Mouse (Mus musculus) forebrain, embryonic 12.5 days (tissue): ENCODE measurements at regions not wholly inside any gene's neighbourhood (a gene's known extent, or its start where the extent isn't known, plus 50 kb on each side); places are given as distances from the start of the nearest gene placed in this dataset.

Experiments
- ATAC-seq: fragments of 200-750 bp; cut with Nextera tagmentation; 2 replicates; pipeline ENCODE4 v1.8.0; 2017; ENCODE audit warnings: moderate TSS enrichment; ENCODE audit not compliant: low FRiP score
- H3K27ac ChIP-seq: fragments of 300-500 bp; sonication (generic); 2 replicates; pipeline ENCODE4 v1.5.1; 2016; ENCODE audit warnings: mild to moderate bottlenecking
- H3K27me3 ChIP-seq: fragments of 300-500 bp; sonication (generic); 2 replicates; pipeline ENCODE4 v1.6.1; 2016; ENCODE audit warnings: mild to moderate bottlenecking
- H3K36me3 ChIP-seq: fragments of 300-500 bp; sonication (generic); replicated peaks from 2 replicates; pipeline ENCODE4 v1.6.1; 2016; ENCODE audit warnings: mild to moderate bottlenecking
- H3K4me1 ChIP-seq: fragments of 300-500 bp; sonication (generic); 2 replicates; pipeline ENCODE4 v1.6.1; 2016
- H3K4me2 ChIP-seq: fragments of 300-500 bp; sonication (generic); 2 replicates; pipeline ENCODE4 v1.6.1; 2016; ENCODE audit warnings: mild to moderate bottlenecking, moderate library complexity
- H3K4me3 ChIP-seq: fragments of 300-500 bp; sonication (generic); replicated peaks from 2 replicates; pipeline ENCODE4 v1.5.1; 2016; ENCODE audit warnings: mild to moderate bottlenecking
- H3K9ac ChIP-seq: fragments of 300-500 bp; sonication (generic); 2 replicates; pipeline ENCODE4 v1.6.1; 2016; ENCODE audit warnings: mild to moderate bottlenecking
- H3K9me3 ChIP-seq: fragments of 300-500 bp; sonication (generic); 2 replicates; pipeline ENCODE4 v1.6.1; 2016
- WGBS: fragments of 180-500 bp; shearing (Covaris S2); methylation state at CpG from one replicate; pipeline ENCODE4 v1.1.7; 2016; 5-methylcytosine and 5-hydroxymethylcytosine counted together

DNA sequence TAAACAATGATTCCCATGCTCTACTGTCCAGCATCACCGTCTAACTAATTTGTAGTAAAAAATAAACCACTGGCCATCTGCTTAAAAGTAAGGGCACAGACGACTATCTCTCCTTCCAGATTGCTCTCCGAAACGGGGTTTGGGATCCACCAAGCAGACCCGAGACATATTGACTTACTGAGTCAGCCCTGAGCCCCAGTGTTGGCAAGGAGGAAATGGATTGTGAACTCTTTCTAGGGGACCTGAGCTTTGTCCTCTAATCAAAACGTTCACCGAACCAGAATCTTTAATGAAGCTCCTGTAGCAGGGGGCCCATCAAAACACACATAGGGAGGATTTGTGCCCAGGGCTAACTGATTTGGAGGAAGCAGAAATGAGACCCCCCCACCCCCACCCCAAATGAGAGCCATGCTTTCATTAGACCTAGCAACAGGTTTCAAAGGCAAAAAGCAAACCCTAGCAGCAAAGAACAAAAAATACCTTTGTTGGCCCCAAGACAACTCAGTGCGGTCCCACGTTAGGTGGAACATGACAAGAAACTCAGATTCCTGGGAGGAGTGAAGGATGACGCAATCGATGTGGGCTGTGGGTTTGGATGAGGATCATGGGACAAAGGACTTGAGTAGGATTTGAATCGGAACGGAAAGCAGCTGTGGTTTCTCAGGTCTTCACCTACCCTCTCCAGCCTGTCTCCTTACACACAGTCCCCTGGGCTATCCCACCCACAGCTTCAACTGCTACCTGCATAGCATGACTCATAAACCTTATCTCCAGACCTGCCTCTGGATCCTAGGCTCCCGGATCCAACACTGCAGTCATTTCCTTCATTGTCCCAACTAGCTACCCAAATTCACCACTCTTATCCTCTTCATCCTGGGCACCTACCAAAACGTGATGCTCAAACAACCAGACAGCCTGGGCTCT is 62.2 kb upstream of the Rreb1 start:
- no peak for ATAC-seq
- Histone ChIP-seq H3K4me3 (no peak overlapping the region), H3K27me3 (no peaks in the 10 kb centered on the region), H3K36me3 (no peaks in the 10 kb centered on the region), H3K27ac (no peak overlapping the region), H3K4me2 (no peak overlapping the region), H3K4me1 (no peaks in the 10 kb centered on the region; the same call in 1 of the 2 replicates), H3K9me3 (no peaks in the 10 kb centered on the region), H3K9ac (no peak overlapping the region)
- WGBS: 62% methylated on average over 15 of the region's 15 CpGs

DNA sequence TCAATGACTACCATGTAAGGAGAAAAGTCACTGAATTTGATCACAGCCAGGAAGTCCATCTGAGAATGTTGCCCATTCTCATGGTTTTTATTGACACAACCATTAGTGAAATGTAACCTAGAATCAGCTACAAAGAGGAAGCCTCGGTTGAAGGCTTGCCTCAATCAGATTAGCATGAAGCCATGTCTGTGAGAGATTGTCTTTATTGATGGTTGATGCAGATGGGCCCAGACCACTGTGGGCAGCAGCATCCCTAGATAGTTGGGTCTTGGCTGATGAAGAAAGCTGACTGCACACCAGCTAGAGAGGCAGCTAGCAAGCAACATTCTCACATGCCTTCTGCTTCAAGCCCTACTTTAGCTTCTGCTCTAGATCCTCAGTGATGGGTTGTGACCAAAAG is 60.4 kb upstream of the Rreb1 start:
- Histone ChIP-seq H3K4me2 (no peak overlapping the region), H3K36me3 (no peaks in the 10 kb centered on the region), H3K27me3 (no peaks in the 10 kb centered on the region), H3K27ac (no peak overlapping the region), H3K4me1 (no peaks in the 10 kb centered on the region; the same call in 1 of the 2 replicates), H3K4me3 (no peak overlapping the region), H3K9me3 (no peaks in the 10 kb centered on the region), H3K9ac (no peak overlapping the region)
- whole genome bisulfite sequencing: 90% methylated on average over 1 of the region's 1 CpGs
- no peak for ATAC-seq

DNA sequence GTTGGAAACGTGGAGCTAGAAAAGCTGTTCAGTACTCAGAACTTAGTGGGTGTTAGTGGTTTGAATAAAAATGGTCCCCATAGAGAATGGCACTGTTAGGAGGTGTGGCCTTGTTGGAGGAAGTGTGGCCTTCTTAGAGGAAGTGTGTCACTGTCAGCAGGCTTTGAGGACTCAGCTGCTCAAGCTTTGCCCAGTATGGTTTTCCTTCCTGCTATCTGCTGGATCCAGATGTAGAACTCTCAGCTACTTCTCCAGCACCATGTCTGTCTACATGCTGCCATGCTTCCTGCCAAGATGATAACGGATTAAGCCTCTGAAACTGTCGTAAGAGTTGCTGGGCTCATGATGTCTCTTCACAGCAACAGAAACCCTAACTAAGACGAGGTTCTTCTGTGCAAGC is 59.8 kb upstream of the Rreb1 start:
- no peaks in the 10 kb centered on the region for H3K36me3 ChIP-seq
- H3K4me1 ChIP-seq: no peaks in the 10 kb centered on the region; the same call in 1 of the 2 replicates
- H3K9me3 ChIP-seq: no peaks in the 10 kb centered on the region
- no peak for ATAC-seq
- H3K4me2 ChIP-seq: no peak overlapping the region
- no peaks in the 10 kb centered on the region for H3K27me3 ChIP-seq
- H3K27ac ChIP-seq: no peak overlapping the region
- no peak overlapping the region for H3K9ac ChIP-seq
- no peak overlapping the region for H3K4me3 ChIP-seq
- 83% methylated on average over 4 of the region's 4 CpGs for WGBS
